Comparison of ENCODE assay signal across 9 mouse cellular contexts in genomic region chr12:108914709-108915340, GRCm38 (mm10). TPM values are rescaled to one million over a fixed set of nuclear protein-coding genes. Genes with fewer than 3 reads are reported as not detected.
DNase-seq lines count a peak whose midpoint lies in the region; ATAC-seq and TF ChIP-seq lines count a peak whose summit lies in the region.
"Had no signal": no experiment of that assay in that cellular context is flagged by ENCODE, and none has a peak within 500 bp of the region (broad histone marks: within the 10 kb centered on the region; RNA-seq: fewer than 3 reads in every experiment).

No protein-coding gene starts in this region.

- H3K4me2 ChIP-seq in kidney, embryonic 15.5 days = 0 out of 2 replicates have a peak overlapping the region, but pooled peaks have one; percentile 14
- H3K4me2 ChIP-seq in limb, embryonic 14.5 days (replicated peaks; ENCODE audit: low read depth, low read length, severe bottlenecking) = 0 out of 2 replicates have a peak overlapping the region, but pooled peaks have one; percentile 16

- H3K4me3 ChIP-seq in kidney, embryonic 15.5 days (replicated peaks) = no peak overlapping the region
- no peak overlapping the region for H3K4me3 ChIP-seq in embryonic facial prominence, embryonic 10.5 days
- no peak overlapping the region for H3K4me3 ChIP-seq in limb, embryonic 14.5 days (replicated peaks; ENCODE audit: low read length)

- no peaks in the 10 kb centered on the region for H3K27me3 ChIP-seq in kidney, embryonic 15.5 days
- H3K27me3 ChIP-seq in embryonic facial prominence, embryonic 10.5 days (replicated peaks; ENCODE audit: low read depth, poor library complexity, severe bottlenecking) = no peaks in the 10 kb centered on the region
- no peaks in the 10 kb centered on the region for H3K27me3 ChIP-seq in limb, embryonic 14.5 days (ENCODE audit: control insufficient read depth, insufficient read depth, low read length)

- H3K36me3 ChIP-seq in kidney, embryonic 15.5 days = no peaks in the 10 kb centered on the region
- no peaks in the 10 kb centered on the region; the same call in 1 of the 2 replicates for H3K36me3 ChIP-seq in embryonic facial prominence, embryonic 10.5 days (replicated peaks)
- H3K36me3 ChIP-seq in limb, embryonic 14.5 days (ENCODE audit: control insufficient read depth, insufficient read depth, low read length) = no peaks in the 10 kb centered on the region

- H3K9me3 ChIP-seq in kidney, embryonic 15.5 days (replicated peaks) = no peaks in the 10 kb centered on the region
- no peaks in the 10 kb centered on the region for H3K9me3 ChIP-seq in embryonic facial prominence, embryonic 10.5 days
- no peaks in the 10 kb centered on the region for H3K9me3 ChIP-seq in limb, embryonic 14.5 days (ENCODE audit: control insufficient read depth, low read length)

- intact Hi-C loops in gastrocnemius, postnatal 36 days (cut with DNase I) = no loop called here

- no peak for TF ChIP-seq POLR2A in limb, embryonic 14.5 days (IDR thresholded peaks at IDR 0.05; ENCODE audit: borderline replicate concordance, extremely low read depth, insufficient read depth, insufficient read length)

- H3K9ac ChIP-seq in kidney, embryonic 15.5 days = no peak overlapping the region
- no peak overlapping the region for H3K9ac ChIP-seq in limb, embryonic 14.5 days (ENCODE audit: low read depth, low read length, severe bottlenecking)

- 9% methylated on average over 12 of the region's 12 CpGs for WGBS in kidney, embryonic 15.5 days
- 77% methylated on average over 12 of the region's 12 CpGs for WGBS in embryonic facial prominence, embryonic 10.5 days
- 11% methylated on average over 12 of the region's 12 CpGs for WGBS in limb, embryonic 14.5 days

- H3K27ac ChIP-seq in kidney, embryonic 15.5 days = peak overlapping the region; percentile 67
- H3K27ac ChIP-seq in embryonic facial prominence, embryonic 10.5 days (replicated peaks) = peak overlapping the region; percentile 35
- peak overlapping the region; percentile 35 for H3K27ac ChIP-seq in limb, embryonic 14.5 days (replicated peaks; ENCODE audit: low read depth, low read length)

- ATAC-seq in kidney, embryonic 15.5 days (replicated peaks; ENCODE audit: low FRiP score) = 0 out of 2 replicates have a peak, but pooled peaks have one; percentile 49
- no peak; the same call in 1 of the 2 replicates for ATAC-seq in limb, embryonic 14.5 days (ENCODE audit: low FRiP score, low read depth)

- no peak for DNase-seq in kidney, postnatal 10 days
- peak; percentile 63 for DNase-seq in NIH3T3 (ENCODE audit: low read depth)
- no peak for DNase-seq in embryonic facial prominence, embryonic 10.5 days (ENCODE audit: low spot score)
- peak; percentile 61 for DNase-seq in limb, embryonic 14.5 days (ENCODE audit: low spot score)
- DNase-seq in cerebellum, postnatal 10 days = no peak
- no peak for DNase-seq in gastrocnemius, postnatal 36 days
- DNase-seq: heart, postnatal 14 days; lung, adult 18-20 months had no signal

- H3K4me1 ChIP-seq in kidney, embryonic 15.5 days = peaks cover 59% of the 10 kb centered on the region
- H3K4me1 ChIP-seq in embryonic facial prominence, embryonic 10.5 days = peaks cover 81% of the 10 kb centered on the region
- H3K4me1 ChIP-seq in limb, embryonic 14.5 days (ENCODE audit: control insufficient read depth, insufficient read depth, low read length) = peaks cover 68% of the 10 kb centered on the region

RNA-seq across cellular contexts. Expression of gene Wars, which starts 20.9 kb away (rescaled TPM):
- 91.4 and 96.7 TPM in 2 replicates for polyA plus RNA-seq in kidney, embryonic 15.5 days (2015; fragmentation: Nextera tagmentation; extraction: Ambion mirVana)
- 146 and 147 TPM in 2 replicates for polyA plus RNA-seq in embryonic facial prominence, embryonic 10.5 days (2016; fragmentation: Nextera tagmentation; extraction: Ambion mirVana)
- 65.6 and 70.6 TPM in 2 replicates for polyA plus RNA-seq in limb, embryonic 14.5 days (2012; rRNA removed)
- 67.6 and 69.9 TPM in 2 replicates for polyA plus RNA-seq in limb, embryonic 14.5 days (2014; fragmentation: Nextera tagmentation; extraction: Ambion mirVana)
- total RNA-seq in gastrocnemius, postnatal 36 days (2021) = 10 to 100 TPM; 23.8 to 26.2 TPM

RNA-seq across cellular contexts. Expression of gene Wdr25, which starts 21.4 kb away (rescaled TPM):
- 9.4 and 11.7 TPM in 2 replicates for polyA plus RNA-seq in kidney, embryonic 15.5 days (2015; fragmentation: Nextera tagmentation; extraction: Ambion mirVana)
- 9.9 and 10.4 TPM in 2 replicates for polyA plus RNA-seq in embryonic facial prominence, embryonic 10.5 days (2016; fragmentation: Nextera tagmentation; extraction: Ambion mirVana)
- polyA plus RNA-seq in limb, embryonic 14.5 days (2012; rRNA removed) = 12.7 and 16.9 TPM in 2 replicates
- polyA plus RNA-seq in limb, embryonic 14.5 days (2014; fragmentation: Nextera tagmentation; extraction: Ambion mirVana) = 3.9 and 4.6 TPM in 2 replicates
- 1 to 10 TPM; 4.6 to 5.1 TPM for total RNA-seq in gastrocnemius, postnatal 36 days (2021)

Comparison
In these comparisons a context has a peak if more than half of its experiments do, and no peak if none do; other contexts are left out.
1. DNase-seq: peak in NIH3T3 (single experiment) and limb, embryonic 14.5 days (single experiment); none in kidney, postnatal 10 days (single experiment), embryonic facial prominence, embryonic 10.5 days (single experiment), cerebellum, postnatal 10 days (0 of 2) and gastrocnemius, postnatal 36 days (0 of 2).
2. Peak in every context shown above with its lines, with median percentiles within 50 percentile points of each other: H3K27ac ChIP-seq.